In genomic region chrX:7375716-7376480, GRCm38 (mm10) we compare ENCODE assay signal across 8 mouse cellular contexts. TPM values are rescaled to one million over a fixed set of nuclear protein-coding genes. Genes with fewer than 3 reads are reported as not detected.
A peak's percentile ranks its signal among the peaks of the same experiment; 100 is the strongest.
DNase-seq lines count a peak whose midpoint lies in the region; ATAC-seq and TF ChIP-seq lines count a peak whose summit lies in the region.

Gene Usp27x, minus strand, starts transcription at chrX:7375830.

- peak; percentile 87 for ATAC-seq in common myeloid progenitor, adult 5-6 weeks (replicated peaks; ENCODE audit: low read depth, poor library complexity, severe bottlenecking)
- ATAC-seq in megakaryocyte progenitor cell, adult 5-6 weeks (replicated peaks; ENCODE audit: poor library complexity): peak; percentile 94

- DNase-seq in ZHBTc4 (ENCODE audit: low read depth, low spot score): peak; percentile 82
- DNase-seq in gastrocnemius, adult 2 months: peak; percentile 81
- peak; percentile 26 for DNase-seq in hindlimb bud, embryonic 11.5 days (ENCODE audit: extremely low spot score, low read depth, low spot score)
- DNase-seq in left cerebral cortex, adult 9 months (ENCODE audit: low spot score in 2 of 2): peak; percentile 45 to 73
- peak; percentile 54 for DNase-seq in right cerebral cortex, postnatal 14 days
- DNase-seq in urinary bladder, postnatal 36 days (ENCODE audit: low spot score in 2 of 2): peak; percentile 67 to 81

- peak; percentile 54 for TF ChIP-seq CTCF in gastrocnemius, adult 2 months (IDR thresholded peaks at IDR 0.05)

- intact Hi-C loops in gastrocnemius, adult 2 months (cut with DNase I): no loop called here

- H3K27ac ChIP-seq in gastrocnemius, adult 2 months: peak within 1 kb of the TSS; percentile 82

- H3K4me3 ChIP-seq in gastrocnemius, adult 2 months: peak within 1 kb of the TSS; percentile 79

RNA-seq across cellular contexts. Expression of gene Usp27x, which starts in this region (rescaled TPM):
- 0.37 and 0.63 TPM in 2 replicates for total RNA-seq in common myeloid progenitor, adult 5-6 weeks (2017)
- under 1 TPM; 0.17 to 0.20 TPM for total RNA-seq in gastrocnemius, adult 2 months (2021)
- 0.37 and 0.52 TPM in 2 replicates for total RNA-seq in megakaryocyte progenitor cell, adult 5-6 weeks (2015)
- 0.41 and 0.46 TPM in 2 replicates for total RNA-seq in megakaryocyte progenitor cell, adult 5-6 weeks (2017)

Comparison
In these comparisons a context has a peak if more than half of its experiments do, and no peak if none do; other contexts are left out.
1. Peak in every context shown above with its lines: DNase-seq, ATAC-seq, H3K4me3 ChIP-seq and H3K27ac ChIP-seq.
2. Peak in ATAC-seq in common myeloid progenitor, adult 5-6 weeks; RNA of the gene not detected or under 1 TPM.
3. Peak in DNase-seq, H3K4me3 ChIP-seq and H3K27ac ChIP-seq in gastrocnemius, adult 2 months; RNA of the gene not detected or under 1 TPM.
4. Peak in ATAC-seq in megakaryocyte progenitor cell, adult 5-6 weeks; RNA of the gene not detected or under 1 TPM.
5. DNase-seq: peak in every context shown above with its lines; median percentile 82 in ZHBTc4; 81 in gastrocnemius, adult 2 months; 74 in urinary bladder, postnatal 36 days; 59 in left cerebral cortex, adult 9 months; 54 in right cerebral cortex, postnatal 14 days; 26 in hindlimb bud, embryonic 11.5 days.